Mouse (Mus musculus) stomach, postnatal 0 days (tissue): ENCODE data around the gene Popdc3. TPM values are rescaled to one million over a fixed set of nuclear protein-coding genes. Genes with fewer than 3 reads are reported as not detected.

Experiments used
- ATAC-seq: fragments of 200-750 bp; cut with Nextera tagmentation; 2 replicates; pipeline ENCODE4 v1.8.0; 2017; ENCODE audit not compliant: low FRiP score, low TSS enrichment
- DNase-seq: peaks from one replicate; pipeline ENCODE4 v3.0.0-alpha.2; 2016; ENCODE audit warnings: low spot score
- H3K27ac ChIP-seq: fragments of 300-500 bp; sonication (generic); replicated peaks from 2 replicates; pipeline ENCODE4 v1.5.1; 2014; ENCODE audit warnings: mild to moderate bottlenecking, control low read depth
- H3K27me3 ChIP-seq: fragments of 300-500 bp; sonication (generic); 2 replicates; pipeline ENCODE4 v1.6.1; 2014; ENCODE audit warnings: low read length; ENCODE audit not compliant: control insufficient read depth, insufficient read depth
- H3K36me3 ChIP-seq: fragments of 300-500 bp; sonication (generic); 2 replicates; pipeline ENCODE4 v1.6.1; 2014; ENCODE audit warnings: low read length, mixed read lengths; ENCODE audit not compliant: control insufficient read depth, insufficient read depth
- H3K4me1 ChIP-seq: fragments of 300-500 bp; sonication (generic); replicated peaks from 2 replicates; pipeline ENCODE4 v1.6.1; 2014; ENCODE audit warnings: antibody characterized with exemption; ENCODE audit not compliant: control insufficient read depth, insufficient read depth
- H3K4me2 ChIP-seq: fragments of 300-500 bp; sonication (generic); replicated peaks from 2 replicates; pipeline ENCODE4 v1.6.1; 2014; ENCODE audit warnings: low read depth, mild to moderate bottlenecking, control low read depth, moderate library complexity
- H3K4me3 ChIP-seq: fragments of 300-500 bp; sonication (generic); 2 replicates; pipeline ENCODE4 v1.5.1; 2014; ENCODE audit warnings: low read depth, low read length, control low read depth
- H3K9ac ChIP-seq: fragments of 300-500 bp; sonication (generic); 2 replicates; pipeline ENCODE4 v1.6.1; 2014; ENCODE audit warnings: mild to moderate bottlenecking, low read length, control low read depth, mixed read lengths
- H3K9me3 ChIP-seq: fragments of 300-500 bp; sonication (generic); 2 replicates; pipeline ENCODE4 v1.6.1; 2016; ENCODE audit warnings: low read length; ENCODE audit not compliant: control insufficient read depth
- CTCF ChIP-seq: IDR thresholded peaks from 2 replicates; pipeline ENCODE4 v1.5.1; 2016; ENCODE audit warnings: antibody characterized with exemption, low read depth, mild to moderate bottlenecking, moderate library complexity
- EP300 ChIP-seq: optimal IDR thresholded peaks from 2 replicates; pipeline ENCODE3; 2016; ENCODE audit warnings: antibody characterized with exemption
- WGBS: fragments of 180-500 bp; shearing (Covaris S2); extraction: QIAGEN DNeasy Blood & Tissue Kit; methylation state at CpG from one replicate; pipeline ENCODE4 v1.1.7; 2014; 5-methylcytosine and 5-hydroxymethylcytosine counted together
- polyA plus RNA-seq: library from polyadenylated mRNA; unstranded; fragments of >200 nt; fragmentation: Nextera tagmentation; extraction: Ambion mirVana; gene quantifications from 2 replicates; pipeline ENCODE4 v1.2.1, GENCODE M21; 2015

Gene Popdc3
- polyA plus RNA-seq, 1 experiment from 2014 or later: 3.3 TPM

GRCm38 (mm10) chr10:45303315-45304036 is 125.6 kb downstream of the Popdc3 start:
- H3K4me3 ChIP-seq: no peak overlapping the region
- no peaks in the 10 kb centered on the region for H3K4me1 ChIP-seq
- H3K27ac ChIP-seq: no peak overlapping the region
- 45% methylated on average over 14 of the region's 14 CpGs for WGBS
- H3K36me3 ChIP-seq: no peaks in the 10 kb centered on the region
- TF ChIP-seq CTCF (no peak), EP300 (no peak)
- H3K27me3 ChIP-seq: no peaks in the 10 kb centered on the region
- no peak overlapping the region for H3K4me2 ChIP-seq
- no peak overlapping the region for H3K9ac ChIP-seq
- no peaks in the 10 kb centered on the region for H3K9me3 ChIP-seq
- no peak for ATAC-seq
- no peak for DNase-seq

DNA sequence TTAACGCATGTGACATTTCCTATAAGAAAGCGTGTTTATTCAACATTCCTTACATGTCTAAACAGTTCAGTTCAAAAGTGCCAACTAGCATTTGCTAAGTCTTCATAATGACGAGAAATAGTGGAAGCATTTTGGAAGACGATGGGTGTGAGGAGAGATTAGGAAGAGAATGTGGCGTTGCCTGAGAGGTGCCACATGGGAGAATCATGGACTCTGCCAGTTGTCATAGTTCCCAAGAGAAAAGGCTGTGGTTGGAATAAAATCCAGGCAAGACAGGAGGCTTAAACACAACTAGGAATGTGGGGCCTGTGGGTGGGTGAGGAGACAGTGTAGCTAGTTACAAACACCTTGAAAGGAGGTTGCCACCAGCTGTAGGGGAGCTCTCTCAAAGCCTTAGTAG is 127.3 kb downstream of the Popdc3 start:
- no peak for ATAC-seq
- H3K9ac ChIP-seq: no peak overlapping the region
- 62% methylated on average over 5 of the region's 5 CpGs for WGBS
- DNase-seq: no peak
- H3K27ac ChIP-seq: no peak overlapping the region
- H3K27me3 ChIP-seq: no peaks in the 10 kb centered on the region
- H3K9me3 ChIP-seq: no peaks in the 10 kb centered on the region
- H3K4me3 ChIP-seq: no peak overlapping the region
- H3K36me3 ChIP-seq: no peaks in the 10 kb centered on the region
- H3K4me2 ChIP-seq: no peak overlapping the region
- no peaks in the 10 kb centered on the region for H3K4me1 ChIP-seq
- TF ChIP-seq EP300 (no peak), CTCF (no peak)

DNA sequence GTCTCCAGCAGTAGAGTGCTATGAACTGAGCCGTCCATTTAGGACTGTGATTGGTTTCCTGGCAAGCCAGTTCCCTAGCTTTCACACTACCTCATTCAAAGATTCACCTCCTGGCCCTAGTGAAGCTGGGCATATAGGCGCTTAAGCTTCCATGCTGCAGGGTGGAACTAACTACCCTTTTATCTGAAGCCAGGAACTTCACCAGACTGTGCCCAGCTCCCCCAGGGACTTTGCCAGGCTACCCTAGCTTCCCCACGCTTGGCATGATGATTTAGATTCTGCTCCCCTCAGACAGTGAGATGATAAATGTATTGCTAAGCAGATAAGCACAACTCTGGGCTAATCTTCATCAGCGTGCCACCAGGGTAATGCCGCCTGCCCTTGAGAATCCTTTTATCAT is 133.2 kb downstream of the Popdc3 start:
- H3K9me3 ChIP-seq: no peaks in the 10 kb centered on the region
- H3K4me2 ChIP-seq: no peak overlapping the region
- WGBS: 72% methylated on average over 5 of the region's 5 CpGs
- H3K36me3 ChIP-seq: no peaks in the 10 kb centered on the region
- no peak overlapping the region for H3K4me3 ChIP-seq
- ATAC-seq (no peak), DNase-seq (no peak)
- H3K27ac ChIP-seq: no peak overlapping the region
- TF ChIP-seq EP300 (no peak), CTCF (no peak)
- no peaks in the 10 kb centered on the region for H3K27me3 ChIP-seq
- no peak overlapping the region for H3K9ac ChIP-seq
- H3K4me1 ChIP-seq: no peaks in the 10 kb centered on the region

GRCm38 (mm10) chr10:45311624-45312023 is 133.7 kb downstream of the Popdc3 start:
- TF ChIP-seq CTCF: no peak
- TF ChIP-seq EP300: no peak
- DNase-seq: no peak
- H3K27me3 ChIP-seq: no peaks in the 10 kb centered on the region
- no peak overlapping the region for H3K4me3 ChIP-seq
- 72% methylated on average over 7 of the region's 7 CpGs for WGBS
- no peaks in the 10 kb centered on the region for H3K36me3 ChIP-seq
- no peak overlapping the region for H3K9ac ChIP-seq
- no peak overlapping the region for H3K4me2 ChIP-seq
- H3K4me1 ChIP-seq: no peaks in the 10 kb centered on the region
- no peak overlapping the region for H3K27ac ChIP-seq
- H3K9me3 ChIP-seq: no peaks in the 10 kb centered on the region
- ATAC-seq: no peak

DNA sequence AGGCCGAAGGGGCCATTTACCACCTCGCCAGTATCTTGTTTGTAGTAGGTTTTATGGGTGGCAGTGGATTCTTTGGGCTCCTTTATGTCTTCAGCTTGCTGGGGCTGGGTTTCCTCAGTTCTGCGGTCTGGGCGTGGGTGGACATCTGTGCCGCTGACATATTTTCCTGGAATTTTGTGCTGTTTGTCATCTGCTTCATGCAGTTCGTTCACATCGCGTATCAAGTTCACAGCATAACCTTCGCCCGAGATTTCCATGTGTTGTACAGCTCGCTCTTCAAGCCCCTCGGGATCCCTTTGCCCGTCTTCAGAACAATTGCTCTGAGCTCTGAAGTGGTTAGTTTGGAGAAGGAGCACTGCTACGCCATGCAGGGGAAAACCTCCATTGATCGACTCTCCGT is 137.0 kb downstream of the Popdc3 start:
- WGBS: 90% methylated on average over 16 of the region's 16 CpGs
- no peaks in the 10 kb centered on the region for H3K27me3 ChIP-seq
- H3K36me3 ChIP-seq: no peaks in the 10 kb centered on the region
- no peak overlapping the region for H3K9ac ChIP-seq
- no peak for TF ChIP-seq EP300
- TF ChIP-seq CTCF: no peak
- H3K4me3 ChIP-seq: no peak overlapping the region
- no peaks in the 10 kb centered on the region for H3K4me1 ChIP-seq
- no peak overlapping the region for H3K27ac ChIP-seq
- DNase-seq: no peak
- H3K4me2 ChIP-seq: no peak overlapping the region
- no peak for ATAC-seq
- no peaks in the 10 kb centered on the region for H3K9me3 ChIP-seq

- no peak for TF ChIP-seq CTCF
- TF ChIP-seq EP300: no peak
- WGBS: 80% methylated on average over 5 of the region's 5 CpGs
- Histone ChIP-seq H3K4me2 (no peak overlapping the region), H3K4me1 (no peaks in the 10 kb centered on the region), H3K9me3 (no peaks in the 10 kb centered on the region), H3K4me3 (no peak overlapping the region), H3K9ac (no peak overlapping the region), H3K27ac (no peak overlapping the region), H3K27me3 (no peaks in the 10 kb centered on the region), H3K36me3 (no peaks in the 10 kb centered on the region)
- no peak for ATAC-seq
- no peak for DNase-seq
Observed at GRCm38 (mm10) chr10:45318922-45319321, 141.0 kb downstream of the Popdc3 start.
